Mouse (Mus musculus): Measurements from ENCODE around the gene Mtmr10.

GRCm38 (mm10) chr7:64271926-64272325, 15.5 kb upstream of the Mtmr10 start:
- TF ChIP-seq CTCF (conservative IDR thresholded peaks at IDR 0.05; ENCODE audit: low read length) = no peak
- no peak for TF ChIP-seq POU5F1 (IDR thresholded peaks at IDR 0.05; ENCODE audit: borderline replicate concordance, low read length)
